Mouse (Mus musculus) embryonic facial prominence, embryonic 10.5 days (tissue): Measurements from ENCODE around the gene Glt1d1. TPM values are rescaled to one million over a fixed set of nuclear protein-coding genes. Genes with fewer than 3 reads are reported as not detected.

ENCODE experiments used
- DNase-seq: peaks from one replicate; pipeline ENCODE4 v3.0.0-alpha.2; 2017; ENCODE audit warnings: low spot score
- H3K27ac ChIP-seq: fragments of 300-500 bp; sonication (generic); replicated peaks from 2 replicates; pipeline ENCODE4 v1.5.1; 2016; ENCODE audit warnings: mild to moderate bottlenecking
- H3K27me3 ChIP-seq: fragments of 300-500 bp; sonication (generic); replicated peaks from 2 replicates; pipeline ENCODE4 v1.6.1; 2016; ENCODE audit warnings: low read depth, mild to moderate bottlenecking; ENCODE audit not compliant: poor library complexity, severe bottlenecking
- H3K36me3 ChIP-seq: fragments of 300-500 bp; sonication (generic); replicated peaks from 2 replicates; pipeline ENCODE4 v1.6.1; 2016; ENCODE audit warnings: mild to moderate bottlenecking, moderate library complexity
- H3K4me1 ChIP-seq: fragments of 300-500 bp; sonication (generic); 2 replicates; pipeline ENCODE4 v1.6.1; 2016
- H3K4me3 ChIP-seq: fragments of 300-500 bp; sonication (generic); 2 replicates; pipeline ENCODE4 v1.5.1; 2016; ENCODE audit warnings: mild to moderate bottlenecking, moderate library complexity
- H3K9me3 ChIP-seq: fragments of 300-500 bp; sonication (generic); 2 replicates; pipeline ENCODE4 v1.6.1; 2016; ENCODE audit warnings: mild to moderate bottlenecking
- WGBS: fragments of 180-500 bp; shearing (Covaris S2); methylation state at CpG from one replicate; pipeline ENCODE4 v1.1.7; 2016; 5-methylcytosine and 5-hydroxymethylcytosine counted together
- polyA plus RNA-seq: library from polyadenylated mRNA; unstranded; fragments of >200 nt; fragmentation: Nextera tagmentation; extraction: Ambion mirVana; gene quantifications from 2 replicates; pipeline ENCODE4 v1.2.1, GENCODE M21; 2016

Gene Glt1d1
- polyA plus RNA-seq, 1 experiment from 2014 or later = 1.8 TPM

- Histone ChIP-seq H3K4me1 (peaks cover 25% of the 10 kb centered on the region), H3K9me3 (no peaks in the 10 kb centered on the region), H3K27me3 (no peaks in the 10 kb centered on the region), H3K4me3 (no peak overlapping the region), H3K27ac (no peak overlapping the region), H3K36me3 (peaks cover 19% of the 10 kb centered on the region)
- WGBS = 97% methylated on average over 6 of the region's 6 CpGs
- no peak for DNase-seq
Observed at GRCm38 (mm10) chr5:127612397-127612796, 19.7 kb upstream of the Glt1d1 start.

GRCm38 (mm10) chr5:127615459-127615858 is 16.6 kb upstream of the Glt1d1 start:
- no peak for DNase-seq
- Histone ChIP-seq H3K9me3 (no peaks in the 10 kb centered on the region), H3K27me3 (no peaks in the 10 kb centered on the region), H3K4me3 (peak overlapping the region; percentile 99), H3K4me1 (peaks cover 25% of the 10 kb centered on the region), H3K36me3 (no peaks in the 10 kb centered on the region), H3K27ac (no peak overlapping the region)
- WGBS = 81% methylated on average over 3 of the region's 3 CpGs

- H3K36me3 ChIP-seq = no peaks in the 10 kb centered on the region
- H3K9me3 ChIP-seq = no peaks in the 10 kb centered on the region
- 24% methylated on average over 5 of the region's 5 CpGs for WGBS
- H3K4me1 ChIP-seq = peaks cover 25% of the 10 kb centered on the region
- H3K4me3 ChIP-seq = peak overlapping the region; percentile 99
- no peaks in the 10 kb centered on the region for H3K27me3 ChIP-seq
- H3K27ac ChIP-seq = peak overlapping the region; percentile 95
- DNase-seq = no peak
Observed at GRCm38 (mm10) chr5:127616151-127616550, 15.9 kb upstream of the Glt1d1 start.

- Histone ChIP-seq H3K27me3 (no peaks in the 10 kb centered on the region), H3K36me3 (no peaks in the 10 kb centered on the region), H3K9me3 (no peaks in the 10 kb centered on the region), H3K4me1 (peaks cover 22% of the 10 kb centered on the region), H3K27ac (peak overlapping the region; percentile 95), H3K4me3 (peak overlapping the region; percentile 99)
- peak; percentile 98 for DNase-seq
- WGBS = under 1% methylated on average over 91 of the region's 91 CpGs
Observed at GRCm38 (mm10) chr5:127616884-127617635, 15.0 kb upstream of the Glt1d1 start.

- no peak for DNase-seq
- no peak overlapping the region for H3K27ac ChIP-seq
- no peaks in the 10 kb centered on the region for H3K9me3 ChIP-seq
- no peak overlapping the region for H3K4me3 ChIP-seq
- peaks cover 19% of the 10 kb centered on the region for H3K4me1 ChIP-seq
- 73% methylated on average over 3 of the region's 3 CpGs for WGBS
- H3K36me3 ChIP-seq = no peaks in the 10 kb centered on the region
- no peaks in the 10 kb centered on the region for H3K27me3 ChIP-seq
Observed at GRCm38 (mm10) chr5:127618834-127619233, 13.2 kb upstream of the Glt1d1 start.

- Histone ChIP-seq H3K9me3 (no peaks in the 10 kb centered on the region), H3K36me3 (no peaks in the 10 kb centered on the region), H3K27me3 (no peaks in the 10 kb centered on the region), H3K4me1 (peaks cover 11% of the 10 kb centered on the region), H3K27ac (no peak overlapping the region), H3K4me3 (no peak overlapping the region)
- 83% methylated on average over 8 of the region's 8 CpGs for WGBS
- DNase-seq = no peak
Observed at GRCm38 (mm10) chr5:127620371-127620770, 11.7 kb upstream of the Glt1d1 start.

- 79% methylated on average over 10 of the region's 10 CpGs for WGBS
- Histone ChIP-seq H3K4me3 (no peak overlapping the region), H3K9me3 (no peaks in the 10 kb centered on the region), H3K36me3 (no peaks in the 10 kb centered on the region), H3K27ac (no peak overlapping the region), H3K4me1 (peaks cover 4% of the 10 kb centered on the region), H3K27me3 (no peaks in the 10 kb centered on the region)
- no peak for DNase-seq
Observed at GRCm38 (mm10) chr5:127621108-127621507, 11.0 kb upstream of the Glt1d1 start.

GRCm38 (mm10) chr5:127624427-127625213 is 7.4 kb upstream of the Glt1d1 start:
- no peak for DNase-seq
- Histone ChIP-seq H3K9me3 (no peaks in the 10 kb centered on the region), H3K4me1 (no peaks in the 10 kb centered on the region), H3K27me3 (no peaks in the 10 kb centered on the region), H3K4me3 (no peak overlapping the region), H3K27ac (no peak overlapping the region), H3K36me3 (no peaks in the 10 kb centered on the region)
- 83% methylated on average over 10 of the region's 10 CpGs for WGBS

GRCm38 (mm10) chr5:127627242-127627641 is 4.8 kb upstream of the Glt1d1 start:
- 85% methylated on average over 12 of the region's 12 CpGs for WGBS
- no peaks in the 10 kb centered on the region for H3K36me3 ChIP-seq
- no peak overlapping the region for H3K4me3 ChIP-seq
- H3K9me3 ChIP-seq = no peaks in the 10 kb centered on the region
- H3K27me3 ChIP-seq = peaks cover 14% of the 10 kb centered on the region
- H3K27ac ChIP-seq = no peak overlapping the region
- DNase-seq = no peak
- peaks cover 10% of the 10 kb centered on the region for H3K4me1 ChIP-seq

GRCm38 (mm10) chr5:127631671-127632070 is 391 bp upstream of the Glt1d1 start:
- WGBS = 15% methylated on average over 5 of the region's 5 CpGs

GRCm38 (mm10) chr5:127633188-127633587 is 1.1 kb downstream of the Glt1d1 start:
- 35% methylated on average over 4 of the region's 4 CpGs for WGBS
- Histone ChIP-seq H3K27ac (no peak overlapping the region), H3K4me1 (peaks cover 21% of the 10 kb centered on the region), H3K36me3 (no peaks in the 10 kb centered on the region), H3K9me3 (no peaks in the 10 kb centered on the region), H3K4me3 (peak overlapping the region; percentile 77), H3K27me3 (peaks cover 29% of the 10 kb centered on the region)
- no peak for DNase-seq

More at GRCm38 (mm10) chr5:127631671-127632070, 391 bp upstream of the Glt1d1 start:
- no peaks in the 10 kb centered on the region for H3K9me3 ChIP-seq
- H3K4me1 ChIP-seq = peaks cover 21% of the 10 kb centered on the region
- peak overlapping the region; percentile 77 for H3K4me3 ChIP-seq
- DNase-seq = no peak
- H3K36me3 ChIP-seq = no peaks in the 10 kb centered on the region
- H3K27me3 ChIP-seq = peaks cover 29% of the 10 kb centered on the region
- H3K27ac ChIP-seq = peak overlapping the region; percentile 83

- peaks cover 21% of the 10 kb centered on the region for H3K4me1 ChIP-seq
- H3K27me3 ChIP-seq = peaks cover 29% of the 10 kb centered on the region
- no peaks in the 10 kb centered on the region for H3K36me3 ChIP-seq
- H3K4me3 ChIP-seq = no peak overlapping the region
- no peak overlapping the region for H3K27ac ChIP-seq
- no peaks in the 10 kb centered on the region for H3K9me3 ChIP-seq
- DNase-seq = no peak
- WGBS = 92% methylated on average over 7 of the region's 7 CpGs
Observed at GRCm38 (mm10) chr5:127633666-127634065, 1.6 kb downstream of the Glt1d1 start.

GRCm38 (mm10) chr5:127637622-127638021 is 5.6 kb downstream of the Glt1d1 start:
- H3K9me3 ChIP-seq = peaks cover 12% of the 10 kb centered on the region
- H3K27me3 ChIP-seq = peaks cover 12% of the 10 kb centered on the region
- DNase-seq = no peak
- 70% methylated on average over 4 of the region's 4 CpGs for WGBS
- peaks cover 7% of the 10 kb centered on the region for H3K4me1 ChIP-seq
- no peak overlapping the region for H3K4me3 ChIP-seq
- H3K36me3 ChIP-seq = no peaks in the 10 kb centered on the region
- H3K27ac ChIP-seq = no peak overlapping the region
